Mouse (Mus musculus) spleen, postnatal 10 days (tissue): ENCODE data around the gene Prss30.
A peak's percentile ranks its signal among the peaks of the same experiment; 100 is the strongest.
"Not testable (repeated sequence)": the region's sequence is repeated elsewhere in the genome, so short reads cannot be mapped to it uniquely, and the experiment has no call there.

Experiments used
- DNase-seq, 2 experiments: peaks; one replicate each; pipeline ENCODE4 v3.0.0; 2021 to 2022; ENCODE audit warnings: low spot score in 2 of 2

Prss30 gene

GRCm38 (mm10) chr17:23984989-23985388 lies 4.6 kb upstream of the Prss30 start:
- no peak for DNase-seq

GRCm38 (mm10) chr17:23982912-23983311 lies 2.5 kb upstream of the Prss30 start:
- no peak for DNase-seq

- no peak for DNase-seq
These were observed 895 bp downstream of the Prss30 start for GRCm38 (mm10) chr17:23979471-23979870.

GRCm38 (mm10) chr17:23976665-23977064 lies 3.7 kb downstream of the Prss30 start:
- DNase-seq = no peak

- DNase-seq = no peak
These were observed 9.1 kb downstream of the Prss30 start for GRCm38 (mm10) chr17:23971315-23971714.

GRCm38 (mm10) chr17:23969231-23969630 lies 11.1 kb downstream of the Prss30 start:
- peak; percentile 67 to 85 for DNase-seq

- DNase-seq = peak in 1 of 2 experiments; percentile 38
These were observed 11.6 kb downstream of the Prss30 start for GRCm38 (mm10) chr17:23968780-23969179.

GRCm38 (mm10) chr17:23966658-23967401 lies 13.5 kb downstream of the Prss30 start:
- no peak for DNase-seq

GRCm38 (mm10) chr17:23965805-23966425 lies 14.5 kb downstream of the Prss30 start:
- no peak for DNase-seq

GRCm38 (mm10) chr17:23961573-23962122 lies 18.7 kb downstream of the Prss30 start:
- no peak for DNase-seq

GRCm38 (mm10) chr17:23960084-23960738 lies 20.2 kb downstream of the Prss30 start:
- DNase-seq = peak; percentile 38 to 72

- no peak for DNase-seq
These were observed 25.2 kb downstream of the Prss30 start, which contains the start of gene Sbpl for GRCm38 (mm10) chr17:23955174-23955573. TSS of gene Sbpl (minus strand) at chr17:23955274.

GRCm38 (mm10) chr17:23950828-23951227 lies 29.5 kb downstream of the Prss30 start:
- not testable (repeated sequence) for DNase-seq

GRCm38 (mm10) chr17:23949068-23949467 lies 31.3 kb downstream of the Prss30 start:
- no peak for DNase-seq

GRCm38 (mm10) chr17:23947486-23947885 lies 32.9 kb downstream of the Prss30 start:
- DNase-seq = not testable (repeated sequence)

- no peak for DNase-seq
These were observed 39.0 kb downstream of the Prss30 start, which contains the start of gene Sbp for GRCm38 (mm10) chr17:23941372-23941771. TSS of gene Sbp (plus strand) at chr17:23941672.

GRCm38 (mm10) chr17:23931157-23931556 lies 49.2 kb downstream of the Prss30 start:
- DNase-seq = no peak

GRCm38 (mm10) chr17:23925090-23925493 lies 55.3 kb downstream of the Prss30 start:
- peak; percentile 19 to 40 for DNase-seq

- DNase-seq = peak; percentile 53 to 81
These were observed 55.8 kb downstream of the Prss30 start for GRCm38 (mm10) chr17:23924531-23925007.
